Comparison of ENCODE assay signal across 8 mouse cellular contexts in genomic region chrX:95711227-95712111, GRCm38 (mm10). TPM values are rescaled to one million over a fixed set of nuclear protein-coding genes. Genes with fewer than 3 reads are reported as not detected.
DNase-seq lines count a peak whose midpoint lies in the region; ATAC-seq lines count a peak whose summit lies in the region.

Zc3h12b (plus strand) TSS chrX:95711678.

- peak within 1 kb of the TSS; percentile 58 for H3K9ac ChIP-seq in hindbrain, embryonic 14.5 days

- 16% methylated on average over 41 of the region's 46 CpGs for WGBS in hindbrain, embryonic 14.5 days

- H3K4me2 ChIP-seq in hindbrain, embryonic 14.5 days (replicated peaks), result peak within 1 kb of the TSS; percentile 52

- peak within 1 kb of the TSS; percentile 47 for H3K4me3 ChIP-seq in hindbrain, embryonic 14.5 days (replicated peaks; ENCODE audit: low read length)

- no peaks in the 10 kb centered on the region for H3K9me3 ChIP-seq in hindbrain, embryonic 14.5 days (ENCODE audit: control insufficient read depth, low read length)

- no peaks in the 10 kb centered on the region for H3K36me3 ChIP-seq in hindbrain, embryonic 14.5 days (replicated peaks; ENCODE audit: control insufficient read depth, insufficient read depth)

- ATAC-seq in hindbrain, embryonic 14.5 days (ENCODE audit: low FRiP score), result peak; percentile 98

- no peaks in the 10 kb centered on the region for H3K27me3 ChIP-seq in hindbrain, embryonic 14.5 days (ENCODE audit: control insufficient read depth, insufficient read depth, low read length)

- peak; percentile 52 for DNase-seq in WW6 (ENCODE audit: low read depth, low spot score)
- peak; percentile 71 to 80 for DNase-seq in cerebellum, postnatal 25 days
- peak; percentile 79 to 80 for DNase-seq in frontal cortex, postnatal 36 days (ENCODE audit: low spot score in 2 of 2)
- peak; percentile 73 for DNase-seq in hindbrain, embryonic 14.5 days (ENCODE audit: low spot score)
- DNase-seq in layer of hippocampus, postnatal 25 days (ENCODE audit: extremely low spot score in 1 of 2, low spot score in 1 of 2), result peak; percentile 45 to 59
- DNase-seq in lung, postnatal 10 days, result peak; percentile 71
- peak; percentile 45 for DNase-seq in retina, adult 2 months (ENCODE audit: low read depth, low spot score)
- DNase-seq in thymus, postnatal 4 days, result peak; percentile 87

- no peaks in the 10 kb centered on the region for H3K4me1 ChIP-seq in hindbrain, embryonic 14.5 days (replicated peaks; ENCODE audit: control insufficient read depth, insufficient read depth, low read length)

- peak within 1 kb of the TSS; percentile 71 for H3K27ac ChIP-seq in hindbrain, embryonic 14.5 days

RNA-seq across cellular contexts. Expression of gene Zc3h12b, which starts in this region (rescaled TPM):
- polyA plus RNA-seq in hindbrain, embryonic 14.5 days (2014; fragmentation: Nextera tagmentation; extraction: Ambion mirVana), result 3.7 and 4.1 TPM in 2 replicates
- 10 to 100 TPM; 37.2 to 41.6 TPM for total RNA-seq in layer of hippocampus, postnatal 25 days (2021)

Comparison
In these comparisons a context has a peak if more than half of its experiments do, and no peak if none do; other contexts are left out.
1. Peak in every context shown above with its lines: DNase-seq, ATAC-seq, H3K4me3 ChIP-seq and H3K27ac ChIP-seq.